Mouse (Mus musculus) bone marrow macrophage, adult 2 months (primary cell): ENCODE measurements around the gene Acvr2b.
A peak's percentile ranks its signal among the peaks of the same experiment; 100 is the strongest.

Experiments used
- CTCF ChIP-seq: IDR thresholded peaks from 2 replicates; pipeline ENCODE4 v1.5.1; 2012; ENCODE audit warnings: low read depth, mild to moderate bottlenecking, low read length, moderate library complexity
- POLR2A ChIP-seq: IDR thresholded peaks from 2 replicates; pipeline ENCODE4 v1.6.1; 2012; ENCODE audit warnings: mild to moderate bottlenecking, low read depth, low read length, borderline replicate concordance

DNA sequence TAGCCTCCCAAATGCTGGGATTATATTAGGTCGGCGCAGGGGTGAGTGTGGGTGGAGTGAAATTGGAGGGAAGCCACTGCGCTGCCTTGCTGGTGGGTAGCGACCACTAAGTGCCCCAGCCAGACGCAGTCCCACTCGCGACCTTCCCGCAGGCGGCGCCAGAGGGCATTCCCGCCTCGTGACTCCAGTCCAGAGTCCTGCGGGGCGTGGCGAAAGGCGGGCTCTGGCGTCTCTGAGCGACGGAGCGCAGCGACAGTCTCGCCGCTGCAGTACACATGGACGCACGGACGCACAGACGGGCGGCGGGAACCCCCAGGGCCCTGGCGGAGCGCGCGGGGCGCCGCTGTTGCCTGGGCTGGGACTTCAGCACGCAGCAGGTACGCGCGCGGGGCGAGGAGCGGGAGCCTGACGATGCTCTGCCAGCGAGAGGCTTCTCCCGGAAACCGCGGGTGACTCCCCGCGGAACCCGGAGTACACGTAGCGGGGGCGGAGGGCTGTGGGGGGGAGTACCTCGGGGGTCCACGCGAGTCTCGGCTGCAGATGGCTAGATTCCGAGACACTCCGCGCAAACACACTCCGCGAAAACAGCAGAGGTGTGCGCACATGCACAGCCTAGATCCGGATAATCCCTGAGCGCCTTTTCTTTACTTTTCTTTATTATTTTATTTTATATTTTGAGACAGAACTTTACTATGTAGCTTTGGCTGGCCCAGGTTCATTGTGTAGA, 44.4 kb upstream of the Acvr2b start, which contains the start of gene Xylb:
- peak; percentile 46 for TF ChIP-seq CTCF
- TF ChIP-seq POLR2A, result no peak
